Mouse (Mus musculus): ENCODE measurements around the gene Mtfr1l. TPM values are rescaled to one million over a fixed set of nuclear protein-coding genes. Genes with fewer than 3 reads are reported as not detected.
A peak's percentile ranks its signal among the peaks of the same experiment; 100 is the strongest.

The Mtfr1l gene
- 168 and 179 TPM in 2 replicates for polyA plus RNA-seq (2015; fragmentation: Nextera tagmentation; extraction: Ambion mirVana)

GRCm38 (mm10) chr4:134534932-134535786 lies at the start of gene Mtfr1l:
Gene Mtfr1l (minus strand): TSS chr4:134535387.
- Histone ChIP-seq H3K36me3 (peaks cover 27% of the 10 kb centered on the region), H3K27ac (replicated peaks) (peak within 1 kb of the TSS; percentile 77), H3K4me2 (peak within 1 kb of the TSS; percentile 93), H3K4me1 (replicated peaks) (peaks cover 33% of the 10 kb centered on the region), H3K9me3 (no peaks in the 10 kb centered on the region), H3K9ac (peak within 1 kb of the TSS; percentile 65), H3K27me3 (no peaks in the 10 kb centered on the region), H3K4me3 (peak within 1 kb of the TSS; percentile 77)
- WGBS = under 1% methylated on average over 66 of the region's 71 CpGs
- peak; percentile 98 for ATAC-seq (ENCODE audit: low FRiP score, low read depth)

GRCm38 (mm10) chr4:134583513-134583912 lies 48.3 kb upstream of the Mtfr1l start:
- H3K4me2 ChIP-seq = no peak overlapping the region
- H3K9me3 ChIP-seq = no peaks in the 10 kb centered on the region
- H3K27me3 ChIP-seq = no peaks in the 10 kb centered on the region
- H3K4me1 ChIP-seq (replicated peaks) = peaks cover 34% of the 10 kb centered on the region
- no peaks in the 10 kb centered on the region for H3K36me3 ChIP-seq
- H3K27ac ChIP-seq (replicated peaks) = no peak overlapping the region
- no peak for ATAC-seq (ENCODE audit: low FRiP score, low read depth)
- no peak overlapping the region for H3K9ac ChIP-seq
- WGBS = 67% methylated on average over 3 of the region's 3 CpGs
- no peak overlapping the region for H3K4me3 ChIP-seq

- Histone ChIP-seq H3K36me3 (no peaks in the 10 kb centered on the region), H3K9me3 (no peaks in the 10 kb centered on the region), H3K27me3 (no peaks in the 10 kb centered on the region), H3K4me3 (no peak overlapping the region), H3K9ac (no peak overlapping the region), H3K4me2 (no peak overlapping the region), H3K27ac (replicated peaks) (peak overlapping the region; percentile 57), H3K4me1 (replicated peaks) (peaks cover 39% of the 10 kb centered on the region)
- WGBS = 39% methylated on average over 8 of the region's 8 CpGs
- ATAC-seq (ENCODE audit: low FRiP score, low read depth) = 0 out of 2 replicates have a peak, but pooled peaks have one; percentile 16
Measured at GRCm38 (mm10) chr4:134581365-134581764, 46.2 kb upstream of the Mtfr1l start.

GRCm38 (mm10) chr4:134580351-134581148 lies 45.4 kb upstream of the Mtfr1l start:
- Histone ChIP-seq H3K4me1 (replicated peaks) (peaks cover 41% of the 10 kb centered on the region), H3K27me3 (no peaks in the 10 kb centered on the region), H3K36me3 (no peaks in the 10 kb centered on the region), H3K9ac (no peak overlapping the region), H3K4me3 (no peak overlapping the region), H3K9me3 (no peaks in the 10 kb centered on the region), H3K27ac (replicated peaks) (peak overlapping the region; percentile 57), H3K4me2 (no peak overlapping the region)
- ATAC-seq (ENCODE audit: low FRiP score, low read depth) = no peak
- 53% methylated on average over 15 of the region's 15 CpGs for WGBS

GRCm38 (mm10) chr4:134579620-134580019 lies 44.4 kb upstream of the Mtfr1l start:
- no peak overlapping the region for H3K4me3 ChIP-seq
- H3K36me3 ChIP-seq = no peaks in the 10 kb centered on the region
- no peaks in the 10 kb centered on the region for H3K9me3 ChIP-seq
- peak overlapping the region; percentile 57 for H3K27ac ChIP-seq (replicated peaks)
- ATAC-seq (ENCODE audit: low FRiP score, low read depth) = no peak
- H3K4me1 ChIP-seq (replicated peaks) = peaks cover 43% of the 10 kb centered on the region
- WGBS = 51% methylated on average over 5 of the region's 5 CpGs
- no peak overlapping the region for H3K4me2 ChIP-seq
- H3K9ac ChIP-seq = no peak overlapping the region
- no peaks in the 10 kb centered on the region for H3K27me3 ChIP-seq

GRCm38 (mm10) chr4:134579212-134579611 lies 44.0 kb upstream of the Mtfr1l start:
- 20% methylated on average over 11 of the region's 11 CpGs for WGBS
- ATAC-seq (ENCODE audit: low FRiP score, low read depth) = no peak

GRCm38 (mm10) chr4:134578407-134578806 lies 43.2 kb upstream of the Mtfr1l start:
- WGBS = 72% methylated on average over 5 of the region's 5 CpGs
- Histone ChIP-seq H3K27me3 (no peaks in the 10 kb centered on the region), H3K9me3 (no peaks in the 10 kb centered on the region), H3K27ac (replicated peaks) (no peak overlapping the region), H3K4me1 (replicated peaks) (peaks cover 43% of the 10 kb centered on the region), H3K4me2 (no peak overlapping the region), H3K9ac (no peak overlapping the region), H3K36me3 (no peaks in the 10 kb centered on the region), H3K4me3 (no peak overlapping the region)
- ATAC-seq (ENCODE audit: low FRiP score, low read depth) = no peak

More at GRCm38 (mm10) chr4:134579212-134579611, 44.0 kb upstream of the Mtfr1l start:
- H3K4me2 ChIP-seq = no peak overlapping the region
- no peak overlapping the region for H3K4me3 ChIP-seq
- no peaks in the 10 kb centered on the region for H3K36me3 ChIP-seq
- no peak overlapping the region for H3K9ac ChIP-seq
- peaks cover 43% of the 10 kb centered on the region for H3K4me1 ChIP-seq (replicated peaks)
- no peaks in the 10 kb centered on the region for H3K9me3 ChIP-seq
- no peaks in the 10 kb centered on the region for H3K27me3 ChIP-seq
- H3K27ac ChIP-seq (replicated peaks) = peak overlapping the region; percentile 57; the same call in 1 of the 2 replicates

- no peak overlapping the region for H3K4me3 ChIP-seq
- H3K4me2 ChIP-seq = no peak overlapping the region
- no peak overlapping the region for H3K27ac ChIP-seq (replicated peaks)
- WGBS = 81% methylated on average over 2 of the region's 2 CpGs
- H3K9me3 ChIP-seq = no peaks in the 10 kb centered on the region
- no peaks in the 10 kb centered on the region for H3K36me3 ChIP-seq
- H3K9ac ChIP-seq = no peak overlapping the region
- ATAC-seq (ENCODE audit: low FRiP score, low read depth) = no peak
- H3K4me1 ChIP-seq (replicated peaks) = peaks cover 48% of the 10 kb centered on the region
- no peaks in the 10 kb centered on the region for H3K27me3 ChIP-seq
Measured at GRCm38 (mm10) chr4:134577281-134577680, 42.1 kb upstream of the Mtfr1l start.

- Histone ChIP-seq H3K36me3 (no peaks in the 10 kb centered on the region), H3K9me3 (no peaks in the 10 kb centered on the region), H3K4me2 (no peak overlapping the region), H3K9ac (no peak overlapping the region), H3K27ac (replicated peaks) (no peak overlapping the region), H3K4me1 (replicated peaks) (peaks cover 38% of the 10 kb centered on the region), H3K4me3 (no peak overlapping the region), H3K27me3 (no peaks in the 10 kb centered on the region)
- 38% methylated on average over 11 of the region's 11 CpGs for WGBS
- ATAC-seq (ENCODE audit: low FRiP score, low read depth) = no peak
Measured at GRCm38 (mm10) chr4:134575486-134575885, 40.3 kb upstream of the Mtfr1l start.

- Histone ChIP-seq H3K9me3 (no peaks in the 10 kb centered on the region), H3K36me3 (no peaks in the 10 kb centered on the region), H3K27me3 (no peaks in the 10 kb centered on the region), H3K4me2 (no peak overlapping the region), H3K4me1 (replicated peaks) (peaks cover 30% of the 10 kb centered on the region), H3K27ac (replicated peaks) (no peak overlapping the region), H3K9ac (no peak overlapping the region), H3K4me3 (no peak overlapping the region)
- ATAC-seq (ENCODE audit: low FRiP score, low read depth) = no peak
- WGBS = 73% methylated on average over 24 of the region's 24 CpGs
Measured at GRCm38 (mm10) chr4:134572449-134573300, 37.5 kb upstream of the Mtfr1l start.

GRCm38 (mm10) chr4:134570704-134571451 lies 35.7 kb upstream of the Mtfr1l start:
- H3K27ac ChIP-seq (replicated peaks) = peak overlapping the region; percentile 45
- no peaks in the 10 kb centered on the region for H3K36me3 ChIP-seq
- WGBS = 46% methylated on average over 14 of the region's 14 CpGs
- H3K9ac ChIP-seq = no peak overlapping the region
- H3K4me2 ChIP-seq = no peak overlapping the region
- 0 out of 2 replicates have a peak, but pooled peaks have one; percentile 20 for ATAC-seq (ENCODE audit: low FRiP score, low read depth)
- no peak overlapping the region for H3K4me3 ChIP-seq
- no peaks in the 10 kb centered on the region for H3K9me3 ChIP-seq
- H3K27me3 ChIP-seq = no peaks in the 10 kb centered on the region
- H3K4me1 ChIP-seq (replicated peaks) = peaks cover 34% of the 10 kb centered on the region

All from hindbrain, embryonic 15.5 days (tissue).